In genomic region chr15:10922570-10922969, GRCm38 (mm10) we compare ENCODE assay signal across 14 mouse cellular contexts. TPM values are rescaled to one million over a fixed set of nuclear protein-coding genes. Genes with fewer than 3 reads are reported as not detected.
A peak's percentile ranks its signal among the peaks of the same experiment; 100 is the strongest.
DNase-seq lines count a peak whose midpoint lies in the region; ATAC-seq lines count a peak whose summit lies in the region.
"Had no signal": no experiment of that assay in that cellular context is flagged by ENCODE, and none has a peak within 500 bp of the region (broad histone marks: within the 10 kb centered on the region; RNA-seq: fewer than 3 reads in every experiment).

No protein-coding gene starts in this region.

- H3K4me2 ChIP-seq in forebrain, embryonic 14.5 days (ENCODE audit: low read length), result no peak overlapping the region
- no peak overlapping the region for H3K4me2 ChIP-seq in hindbrain, embryonic 14.5 days (replicated peaks)
- H3K4me2 ChIP-seq in midbrain, embryonic 14.5 days (ENCODE audit: low read length), result no peak overlapping the region
- H3K4me2 ChIP-seq: embryonic facial prominence, embryonic 13.5 days had no signal

- peak; percentile 55; the same call in 1 of the 2 replicates for ATAC-seq in forebrain, embryonic 14.5 days
- ATAC-seq in hindbrain, embryonic 14.5 days (ENCODE audit: low FRiP score), result peak; percentile 63; the same call in 1 of the 2 replicates
- peak; percentile 35; the same call in 1 of the 2 replicates for ATAC-seq in midbrain, embryonic 14.5 days (ENCODE audit: low FRiP score, low TSS enrichment)
- no peak for ATAC-seq in erythroid progenitor cell, adult 5-6 weeks (replicated peaks; ENCODE audit: low FRiP score, poor library complexity, severe bottlenecking)

- no peak overlapping the region for H3K4me3 ChIP-seq in forebrain, embryonic 14.5 days (ENCODE audit: low read depth, low read length)
- H3K4me3 ChIP-seq in hindbrain, embryonic 14.5 days (replicated peaks; ENCODE audit: low read length), result no peak overlapping the region
- H3K4me3 ChIP-seq in midbrain, embryonic 14.5 days (replicated peaks; ENCODE audit: low read depth, low read length), result no peak overlapping the region
- H3K4me3 ChIP-seq: embryonic facial prominence, embryonic 13.5 days; heart, adult 2 months had no signal

- no peaks in the 10 kb centered on the region for H3K9me3 ChIP-seq in forebrain, embryonic 14.5 days (replicated peaks; ENCODE audit: control insufficient read depth, low read length)
- H3K9me3 ChIP-seq in hindbrain, embryonic 14.5 days (ENCODE audit: control insufficient read depth, low read length), result no peaks in the 10 kb centered on the region
- H3K9me3 ChIP-seq in midbrain, embryonic 14.5 days (ENCODE audit: control insufficient read depth, low read length), result no peaks in the 10 kb centered on the region
- H3K9me3 ChIP-seq: embryonic facial prominence, embryonic 13.5 days had no signal

- no peaks in the 10 kb centered on the region for H3K4me1 ChIP-seq in forebrain, embryonic 14.5 days (ENCODE audit: control insufficient read depth, insufficient read depth, low read length)
- no peaks in the 10 kb centered on the region for H3K4me1 ChIP-seq in hindbrain, embryonic 14.5 days (replicated peaks; ENCODE audit: control insufficient read depth, insufficient read depth, low read length)
- no peaks in the 10 kb centered on the region for H3K4me1 ChIP-seq in midbrain, embryonic 14.5 days (ENCODE audit: control insufficient read depth, insufficient read depth, low read length)

- intact Hi-C loops in left cerebral cortex, postnatal 36 days (cut with DNase I), result loop anchor here (5.0 kb wide), 1 partner anchor 400 kb away; no protein-coding TSS in a partner anchor
- intact Hi-C loops in heart, postnatal 25 days (cut with DNase I), result loop anchor here (5.0 kb wide), 2 partner anchors 60 to 115 kb away; partner anchors contain the start of genes Amacr and Rxfp3

- no peak overlapping the region for H3K9ac ChIP-seq in forebrain, embryonic 14.5 days (ENCODE audit: low read length)
- no peak overlapping the region for H3K9ac ChIP-seq in hindbrain, embryonic 14.5 days
- H3K9ac ChIP-seq in midbrain, embryonic 14.5 days (replicated peaks; ENCODE audit: low read length), result no peak overlapping the region
- H3K9ac ChIP-seq: embryonic facial prominence, embryonic 13.5 days had no signal

- no peaks in the 10 kb centered on the region for H3K36me3 ChIP-seq in forebrain, embryonic 14.5 days (ENCODE audit: control insufficient read depth, insufficient read depth, low read length)
- H3K36me3 ChIP-seq in hindbrain, embryonic 14.5 days (replicated peaks; ENCODE audit: control insufficient read depth, insufficient read depth), result no peaks in the 10 kb centered on the region
- H3K36me3 ChIP-seq in midbrain, embryonic 14.5 days (ENCODE audit: control insufficient read depth, insufficient read depth, low read length), result no peaks in the 10 kb centered on the region
- H3K36me3 ChIP-seq: embryonic facial prominence, embryonic 13.5 days had no signal

- DNase-seq in left cerebral cortex, postnatal 36 days (ENCODE audit: low spot score in 2 of 2), result peak; percentile 7
- DNase-seq in left cerebral cortex, adult 8-10 months (ENCODE audit: low spot score in 2 of 2), result no peak
- DNase-seq in forebrain, embryonic 14.5 days (ENCODE audit: low spot score), result peak; percentile 46
- peak; percentile 28 for DNase-seq in hindbrain, embryonic 14.5 days (ENCODE audit: low spot score)
- peak; percentile 50 for DNase-seq in midbrain, embryonic 14.5 days
- no peak for DNase-seq in heart, postnatal 25 days (ENCODE audit: low spot score)
- DNase-seq: adrenal gland, postnatal 25 days; heart, adult 2 months; kidney, postnatal 10 days; spleen, adult 18-20 months had no signal

- H3K27me3 ChIP-seq in forebrain, embryonic 14.5 days (replicated peaks; ENCODE audit: control insufficient read depth, insufficient read depth, low read length), result no peaks in the 10 kb centered on the region
- no peaks in the 10 kb centered on the region for H3K27me3 ChIP-seq in hindbrain, embryonic 14.5 days (ENCODE audit: control insufficient read depth, insufficient read depth, low read length)
- H3K27me3 ChIP-seq in midbrain, embryonic 14.5 days (ENCODE audit: control insufficient read depth, insufficient read depth, low read length), result no peaks in the 10 kb centered on the region
- H3K27me3 ChIP-seq: embryonic facial prominence, embryonic 13.5 days had no signal

- no peak overlapping the region for H3K27ac ChIP-seq in forebrain, embryonic 14.5 days (ENCODE audit: low read depth, low read length)
- H3K27ac ChIP-seq in hindbrain, embryonic 14.5 days, result no peak overlapping the region
- no peak overlapping the region for H3K27ac ChIP-seq in midbrain, embryonic 14.5 days (replicated peaks; ENCODE audit: low read depth, low read length)
- H3K27ac ChIP-seq: embryonic facial prominence, embryonic 13.5 days; heart, adult 2 months had no signal

- 20% methylated on average over 3 of the region's 3 CpGs for WGBS in forebrain, embryonic 14.5 days
- WGBS in hindbrain, embryonic 14.5 days, result 26% methylated on average over 3 of the region's 3 CpGs
- 6% methylated on average over 3 of the region's 3 CpGs for whole genome bisulfite sequencing in midbrain, embryonic 14.5 days

RNA-seq across cellular contexts. Expression of gene C1qtnf3, which starts 29.6 kb away (rescaled TPM):
- total RNA-seq in left cerebral cortex, postnatal 36 days (2021), result not detected
- under 1 TPM in 1 of 4 experiments, not detected in 3; 0.27 TPM for total RNA-seq in left cerebral cortex, adult 8-10 months (2022)
- polyA plus RNA-seq in forebrain, embryonic 14.5 days (2014; fragmentation: Nextera tagmentation; extraction: Ambion mirVana), result 0.15 and 0.23 TPM in 2 replicates
- polyA plus RNA-seq in hindbrain, embryonic 14.5 days (2014; fragmentation: Nextera tagmentation; extraction: Ambion mirVana), result 4.1 and 5.5 TPM in 2 replicates
- polyA plus RNA-seq in midbrain, embryonic 14.5 days (2014; fragmentation: Nextera tagmentation; extraction: Ambion mirVana), result 0.42 and 0.88 TPM in 2 replicates
- total RNA-seq in erythroid progenitor cell, adult 5-6 weeks (2015; ENCODE audit: low replicate concordance), result not detected in 2 replicates
- total RNA-seq in erythroid progenitor cell, adult 5-6 weeks (2017; ENCODE audit: low replicate concordance), result not detected in 2 replicates
- total RNA-seq in heart, postnatal 25 days (2021), result under 1 TPM in 1 of 2 experiments, not detected in 1; 0.13 TPM
- total RNA-seq: heart, adult 2 months; megakaryocyte-erythroid progenitor cell, adult 5-6 weeks; neutrophil, adult 5-6 weeks had no signal

RNA-seq across cellular contexts. Expression of gene Amacr, which starts 59.0 kb away (rescaled TPM):
- total RNA-seq in left cerebral cortex, postnatal 36 days (2021), result 1 to 10 TPM; 9.5 to 10.0 TPM
- 10 to 100 TPM in 2 of 4 experiments, 1 to 10 TPM in 2; 8.9 to 14.0 (median 11.3) TPM for total RNA-seq in left cerebral cortex, adult 8-10 months (2022)
- polyA plus RNA-seq in forebrain, embryonic 14.5 days (2014; fragmentation: Nextera tagmentation; extraction: Ambion mirVana), result 11.4 and 12.9 TPM in 2 replicates
- 16.6 and 16.7 TPM in 2 replicates for polyA plus RNA-seq in hindbrain, embryonic 14.5 days (2014; fragmentation: Nextera tagmentation; extraction: Ambion mirVana)
- 9.8 and 11.1 TPM in 2 replicates for polyA plus RNA-seq in midbrain, embryonic 14.5 days (2014; fragmentation: Nextera tagmentation; extraction: Ambion mirVana)
- not detected in 2 replicates for total RNA-seq in erythroid progenitor cell, adult 5-6 weeks (2015; ENCODE audit: low replicate concordance)
- total RNA-seq in erythroid progenitor cell, adult 5-6 weeks (2017; ENCODE audit: low replicate concordance), result 3.6 TPM in 1 of 2 replicates, not detected in the other
- total RNA-seq in heart, postnatal 25 days (2021), result 10 to 100 TPM; 31.2 to 32.7 TPM

Comparison
In these comparisons a context has a peak if more than half of its experiments do, and no peak if none do; other contexts are left out.
1. DNase-seq: peak in left cerebral cortex, postnatal 36 days (2 of 2), forebrain, embryonic 14.5 days (single experiment), hindbrain, embryonic 14.5 days (single experiment) and midbrain, embryonic 14.5 days (single experiment); none in left cerebral cortex, adult 8-10 months (0 of 2) and heart, postnatal 25 days (single experiment).